ENCODE assay signal across 36 mouse cellular contexts in the genomic region with DNA sequence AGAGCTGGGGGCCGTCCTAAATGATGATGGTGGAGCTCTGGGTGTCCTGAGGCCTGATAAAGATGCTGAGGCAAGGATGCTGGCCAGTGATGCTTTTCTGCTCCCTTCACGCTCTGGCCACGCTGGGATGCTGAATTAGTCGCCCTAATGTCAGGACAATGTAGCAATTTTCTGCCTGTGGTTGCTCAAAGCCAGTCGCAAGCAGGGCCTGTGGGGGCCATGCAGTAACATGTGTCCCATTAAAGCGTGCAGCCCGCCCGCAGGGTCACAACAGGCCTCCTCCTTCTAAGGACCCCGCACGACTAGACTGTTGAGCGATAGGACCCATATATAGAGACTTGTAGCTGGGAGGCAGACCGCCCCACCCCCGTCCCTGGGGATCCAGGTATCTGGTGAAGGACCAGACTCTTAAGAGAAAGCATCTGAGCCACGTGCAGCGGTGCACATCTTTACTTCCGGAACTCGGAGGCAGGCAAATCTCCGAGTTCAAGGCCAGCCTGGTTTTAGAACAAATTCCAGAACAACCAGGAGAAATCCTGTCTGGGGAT. TPM values are rescaled to one million over a fixed set of nuclear protein-coding genes. Genes with fewer than 3 reads are reported as not detected.
DNase-seq lines count a peak whose midpoint lies in the region; ATAC-seq and TF ChIP-seq lines count a peak whose summit lies in the region.
"Had no signal": no experiment of that assay in that cellular context is flagged by ENCODE, and none has a peak within 500 bp of the region (broad histone marks: within the 10 kb centered on the region; RNA-seq: fewer than 3 reads in every experiment).

No protein-coding gene starts in this region.

- H3K4me3 ChIP-seq in midbrain, embryonic 12.5 days, result no peak overlapping the region
- H3K4me3 ChIP-seq in midbrain, embryonic 15.5 days, result no peak overlapping the region
- no peak overlapping the region for H3K4me3 ChIP-seq in embryonic facial prominence, embryonic 10.5 days
- no peak overlapping the region for H3K4me3 ChIP-seq in neural tube, embryonic 12.5 days
- no peak overlapping the region for H3K4me3 ChIP-seq in left cerebral cortex, adult 2 months
- H3K4me3 ChIP-seq: embryonic facial prominence, embryonic 15.5 days; forebrain, embryonic 12.5 days; heart, embryonic 10.5 days; heart, embryonic 15.5 days; hindbrain, embryonic 15.5 days; kidney, embryonic 15.5 days; limb, embryonic 12.5 days; liver, embryonic 15.5 days had no signal

- H3K4me1 ChIP-seq in midbrain, embryonic 12.5 days, result peaks cover 71% of the 10 kb centered on the region
- peaks cover 59% of the 10 kb centered on the region for H3K4me1 ChIP-seq in midbrain, embryonic 15.5 days
- H3K4me1 ChIP-seq in embryonic facial prominence, embryonic 10.5 days, result peaks cover 66% of the 10 kb centered on the region
- H3K4me1 ChIP-seq in neural tube, embryonic 12.5 days, result peaks cover 74% of the 10 kb centered on the region

- no peak for ATAC-seq in midbrain, embryonic 12.5 days (ENCODE audit: low FRiP score, low read depth)
- ATAC-seq in midbrain, embryonic 15.5 days (replicated peaks), result no peak
- no peak for ATAC-seq in neural tube, embryonic 12.5 days (ENCODE audit: low FRiP score, low read depth)
- ATAC-seq: forebrain, postnatal 0 days; inflammation-experienced regulatory T-cells, adult 6 months had no signal

- no peaks in the 10 kb centered on the region for H3K36me3 ChIP-seq in midbrain, embryonic 12.5 days
- no peaks in the 10 kb centered on the region for H3K36me3 ChIP-seq in midbrain, embryonic 15.5 days (replicated peaks)
- H3K36me3 ChIP-seq in embryonic facial prominence, embryonic 10.5 days (replicated peaks), result no peaks in the 10 kb centered on the region
- H3K36me3 ChIP-seq in neural tube, embryonic 12.5 days, result no peaks in the 10 kb centered on the region
- H3K36me3 ChIP-seq: embryonic facial prominence, embryonic 15.5 days; forebrain, embryonic 12.5 days; heart, embryonic 10.5 days; heart, embryonic 15.5 days; hindbrain, embryonic 15.5 days; kidney, embryonic 15.5 days; limb, embryonic 12.5 days; liver, embryonic 15.5 days had no signal

- no peak overlapping the region for H3K9ac ChIP-seq in midbrain, embryonic 12.5 days (replicated peaks)
- H3K9ac ChIP-seq in midbrain, embryonic 15.5 days, result no peak overlapping the region
- no peak overlapping the region for H3K9ac ChIP-seq in neural tube, embryonic 12.5 days
- H3K9ac ChIP-seq: embryonic facial prominence, embryonic 15.5 days; forebrain, embryonic 12.5 days; forebrain, postnatal 0 days; heart, embryonic 15.5 days; hindbrain, embryonic 15.5 days; kidney, embryonic 15.5 days; limb, embryonic 12.5 days; liver, embryonic 15.5 days; lung, embryonic 14.5 days had no signal

- TF ChIP-seq CTCF in left cerebral cortex, adult 2 months (IDR thresholded peaks at IDR 0.05), result no peak

- no peak overlapping the region for H3K27ac ChIP-seq in midbrain, embryonic 12.5 days (replicated peaks)
- H3K27ac ChIP-seq in midbrain, embryonic 15.5 days, result no peak overlapping the region
- no peak overlapping the region for H3K27ac ChIP-seq in embryonic facial prominence, embryonic 10.5 days (replicated peaks)
- H3K27ac ChIP-seq in neural tube, embryonic 12.5 days, result no peak overlapping the region
- no peak overlapping the region for H3K27ac ChIP-seq in left cerebral cortex, adult 2 months
- H3K27ac ChIP-seq: embryonic facial prominence, embryonic 15.5 days; forebrain, embryonic 12.5 days; heart, embryonic 10.5 days; heart, embryonic 15.5 days; hindbrain, embryonic 15.5 days; kidney, embryonic 15.5 days; limb, embryonic 12.5 days; liver, embryonic 15.5 days had no signal

- no peaks in the 10 kb centered on the region for H3K9me3 ChIP-seq in midbrain, embryonic 12.5 days
- no peaks in the 10 kb centered on the region for H3K9me3 ChIP-seq in midbrain, embryonic 15.5 days
- H3K9me3 ChIP-seq in embryonic facial prominence, embryonic 10.5 days, result peaks cover 2% of the 10 kb centered on the region; the same call in 1 of the 2 replicates
- no peaks in the 10 kb centered on the region for H3K9me3 ChIP-seq in neural tube, embryonic 12.5 days
- H3K9me3 ChIP-seq: embryonic facial prominence, embryonic 15.5 days; forebrain, embryonic 12.5 days; heart, embryonic 10.5 days; heart, embryonic 15.5 days; hindbrain, embryonic 15.5 days; kidney, embryonic 15.5 days; liver, embryonic 15.5 days had no signal

- peaks cover 97% of the 10 kb centered on the region for H3K27me3 ChIP-seq in midbrain, embryonic 12.5 days
- peaks cover 87% of the 10 kb centered on the region for H3K27me3 ChIP-seq in midbrain, embryonic 15.5 days (replicated peaks)
- H3K27me3 ChIP-seq in embryonic facial prominence, embryonic 10.5 days (replicated peaks; ENCODE audit: low read depth, poor library complexity, severe bottlenecking), result peaks cover 99% of the 10 kb centered on the region
- peaks cover 90% of the 10 kb centered on the region for H3K27me3 ChIP-seq in neural tube, embryonic 12.5 days (replicated peaks)

- peak; percentile 57 for DNase-seq in embryo, embryonic 10 days (ENCODE audit: low spot score)
- no peak for DNase-seq in embryo, embryonic 9.5 days (ENCODE audit: extremely low spot score)
- peak; percentile 37 for DNase-seq in embryonic facial prominence, embryonic 10.5 days (ENCODE audit: low spot score)
- no peak for DNase-seq in left cerebral cortex, adult 2 months (ENCODE audit: extremely low spot score in 1 of 2, low spot score in 2 of 2)
- no peak for DNase-seq in gastrocnemius, adult 18-20 months (ENCODE audit: low spot score)
- DNase-seq: adrenal gland, postnatal 25 days; cerebellum, adult 18-20 months; cerebellum, postnatal 25 days; forebrain, postnatal 0 days; gastrocnemius, postnatal 14 days; kidney, adult 18-20 months; kidney, postnatal 25 days; lung, embryonic 14.5 days; thymus, postnatal 14 days had no signal

- intact Hi-C loops in left cerebral cortex, adult 2 months (cut with DNase I), result no loop called here

- peak overlapping the region; percentile 53; the same call in 1 of the 2 replicates for H3K4me2 ChIP-seq in midbrain, embryonic 12.5 days (replicated peaks)
- no peak overlapping the region for H3K4me2 ChIP-seq in midbrain, embryonic 15.5 days
- H3K4me2 ChIP-seq in neural tube, embryonic 12.5 days (replicated peaks), result peak overlapping the region; percentile 62
- H3K4me2 ChIP-seq: embryonic facial prominence, embryonic 15.5 days; forebrain, embryonic 12.5 days; heart, embryonic 15.5 days; hindbrain, embryonic 15.5 days; kidney, embryonic 15.5 days; limb, embryonic 12.5 days; liver, embryonic 15.5 days; lung, embryonic 14.5 days had no signal

- 24% methylated on average over 18 of the region's 18 CpGs for WGBS in midbrain, embryonic 12.5 days
- 22% methylated on average over 18 of the region's 18 CpGs for WGBS in midbrain, embryonic 15.5 days
- 40% methylated on average over 18 of the region's 18 CpGs for WGBS in embryonic facial prominence, embryonic 10.5 days
- 24% methylated on average over 18 of the region's 18 CpGs for WGBS in neural tube, embryonic 12.5 days

RNA-seq across cellular contexts. Expression of a gene that starts 3.0 kb away (rescaled TPM):
- 4.0 and 5.2 TPM in 2 replicates for polyA plus RNA-seq in midbrain, embryonic 12.5 days (2016; fragmentation: Nextera tagmentation; extraction: Ambion mirVana)
- polyA plus RNA-seq in midbrain, embryonic 15.5 days (2015; fragmentation: Nextera tagmentation; extraction: Ambion mirVana), result 0.67 and 0.69 TPM in 2 replicates
- 0.10 and 2.3 TPM in 2 replicates for polyA plus RNA-seq in embryonic facial prominence, embryonic 10.5 days (2016; fragmentation: Nextera tagmentation; extraction: Ambion mirVana)
- polyA plus RNA-seq in neural tube, embryonic 12.5 days (2016; fragmentation: Nextera tagmentation; extraction: Ambion mirVana), result 0.58 and 1.1 TPM in 2 replicates
- total RNA-seq in left cerebral cortex, adult 2 months (2021), result under 1 TPM; 0.30 to 0.32 TPM
- not detected for total RNA-seq in gastrocnemius, adult 18-20 months (2021)
- total RNA-seq: adrenal gland, postnatal 25 days; gastrocnemius, postnatal 14 days; granulocyte monocyte progenitor cell, adult 5-6 weeks; heart, postnatal 25 days; layer of hippocampus, adult 18-20 months; layer of hippocampus, postnatal 10 days; left cerebral cortex, adult 18-20 months; liver, adult 2 months; megakaryocyte progenitor cell, adult 5-6 weeks; MEL; monocyte, adult 5-6 weeks had no signal
- polyA plus RNA-seq: embryonic facial prominence, embryonic 15.5 days; forebrain, postnatal 0 days; heart, embryonic 10.5 days; heart, embryonic 15.5 days; inflammation-experienced regulatory T-cells, adult 6 months; kidney, embryonic 15.5 days; limb, embryonic 12.5 days; liver, adult 2 months; liver, embryonic 15.5 days; lung, embryonic 14.5 days; urinary bladder, adult 2 months had no signal

RNA-seq across cellular contexts. Expression of a gene that starts 8.6 kb away (rescaled TPM):
- 22.6 and 24.5 TPM in 2 replicates for polyA plus RNA-seq in midbrain, embryonic 12.5 days (2016; fragmentation: Nextera tagmentation; extraction: Ambion mirVana)
- polyA plus RNA-seq in midbrain, embryonic 15.5 days (2015; fragmentation: Nextera tagmentation; extraction: Ambion mirVana), result 20.4 and 24.5 TPM in 2 replicates
- polyA plus RNA-seq in embryonic facial prominence, embryonic 10.5 days (2016; fragmentation: Nextera tagmentation; extraction: Ambion mirVana), result 29.5 and 30.2 TPM in 2 replicates
- polyA plus RNA-seq in neural tube, embryonic 12.5 days (2016; fragmentation: Nextera tagmentation; extraction: Ambion mirVana), result 23.0 and 24.7 TPM in 2 replicates
- 10 to 100 TPM; 49.8 to 54.3 TPM for total RNA-seq in left cerebral cortex, adult 2 months (2021)
- 10 to 100 TPM; 19.8 to 19.9 TPM for total RNA-seq in gastrocnemius, adult 18-20 months (2021)

RNA-seq across cellular contexts. Expression of a gene that starts 14.4 kb away (rescaled TPM):
- polyA plus RNA-seq in midbrain, embryonic 12.5 days (2016; fragmentation: Nextera tagmentation; extraction: Ambion mirVana), result 12.3 and 15.4 TPM in 2 replicates
- 15.6 and 16.6 TPM in 2 replicates for polyA plus RNA-seq in midbrain, embryonic 15.5 days (2015; fragmentation: Nextera tagmentation; extraction: Ambion mirVana)
- 2.7 and 4.0 TPM in 2 replicates for polyA plus RNA-seq in embryonic facial prominence, embryonic 10.5 days (2016; fragmentation: Nextera tagmentation; extraction: Ambion mirVana)
- polyA plus RNA-seq in neural tube, embryonic 12.5 days (2016; fragmentation: Nextera tagmentation; extraction: Ambion mirVana), result 13.9 and 15.5 TPM in 2 replicates
- total RNA-seq in left cerebral cortex, adult 2 months (2021), result 10 to 100 TPM; 29.6 to 35.9 TPM
- 1 to 10 TPM; 3.4 to 4.5 TPM for total RNA-seq in gastrocnemius, adult 18-20 months (2021)
- total RNA-seq: granulocyte monocyte progenitor cell, adult 5-6 weeks; MEL had no signal

RNA-seq across cellular contexts. Expression of a gene that starts 30.3 kb away (rescaled TPM):
- 2.7 and 2.8 TPM in 2 replicates for polyA plus RNA-seq in midbrain, embryonic 12.5 days (2016; fragmentation: Nextera tagmentation; extraction: Ambion mirVana)
- polyA plus RNA-seq in midbrain, embryonic 15.5 days (2015; fragmentation: Nextera tagmentation; extraction: Ambion mirVana), result 8.0 and 8.6 TPM in 2 replicates
- 1.3 and 2.3 TPM in 2 replicates for polyA plus RNA-seq in embryonic facial prominence, embryonic 10.5 days (2016; fragmentation: Nextera tagmentation; extraction: Ambion mirVana)
- 5.8 and 7.3 TPM in 2 replicates for polyA plus RNA-seq in neural tube, embryonic 12.5 days (2016; fragmentation: Nextera tagmentation; extraction: Ambion mirVana)
- total RNA-seq in left cerebral cortex, adult 2 months (2021), result 10 to 100 TPM; 17.0 to 18.6 TPM
- total RNA-seq in gastrocnemius, adult 18-20 months (2021), result not detected
- total RNA-seq: gastrocnemius, postnatal 14 days; granulocyte monocyte progenitor cell, adult 5-6 weeks; liver, adult 2 months; MEL; monocyte, adult 5-6 weeks had no signal
- polyA plus RNA-seq: inflammation-experienced regulatory T-cells, adult 6 months had no signal

RNA-seq across cellular contexts. Expression of a gene that starts 37.1 kb away (rescaled TPM):
- 264 and 283 TPM in 2 replicates for polyA plus RNA-seq in midbrain, embryonic 12.5 days (2016; fragmentation: Nextera tagmentation; extraction: Ambion mirVana)
- polyA plus RNA-seq in midbrain, embryonic 15.5 days (2015; fragmentation: Nextera tagmentation; extraction: Ambion mirVana), result 127 and 133 TPM in 2 replicates
- 360 and 367 TPM in 2 replicates for polyA plus RNA-seq in embryonic facial prominence, embryonic 10.5 days (2016; fragmentation: Nextera tagmentation; extraction: Ambion mirVana)
- 255 and 274 TPM in 2 replicates for polyA plus RNA-seq in neural tube, embryonic 12.5 days (2016; fragmentation: Nextera tagmentation; extraction: Ambion mirVana)
- 100 to 1,000 TPM; 171 to 172 TPM for total RNA-seq in left cerebral cortex, adult 2 months (2021)
- total RNA-seq in gastrocnemius, adult 18-20 months (2021), result 100 to 1,000 TPM; 249 to 251 TPM

Comparison
In these comparisons a context has a peak if more than half of its experiments do, and no peak if none do; other contexts are left out.
1. DNase-seq: peak in embryo, embryonic 10 days (single experiment) and embryonic facial prominence, embryonic 10.5 days (single experiment); none in embryo, embryonic 9.5 days (single experiment), left cerebral cortex, adult 2 months (0 of 2) and gastrocnemius, adult 18-20 months (single experiment).